Mouse (Mus musculus) c-Kit-positive CD71-positive TER-119-negative erythroid progenitor cells, embryonic 14.5 days (primary cell): ENCODE results near the gene Ttc3.

ENCODE experiments used
- DNase-seq: peaks from one replicate; pipeline ENCODE4 v3.0.0-alpha.2; 2013; ENCODE audit warnings: low read depth

The Ttc3 gene

DNA sequence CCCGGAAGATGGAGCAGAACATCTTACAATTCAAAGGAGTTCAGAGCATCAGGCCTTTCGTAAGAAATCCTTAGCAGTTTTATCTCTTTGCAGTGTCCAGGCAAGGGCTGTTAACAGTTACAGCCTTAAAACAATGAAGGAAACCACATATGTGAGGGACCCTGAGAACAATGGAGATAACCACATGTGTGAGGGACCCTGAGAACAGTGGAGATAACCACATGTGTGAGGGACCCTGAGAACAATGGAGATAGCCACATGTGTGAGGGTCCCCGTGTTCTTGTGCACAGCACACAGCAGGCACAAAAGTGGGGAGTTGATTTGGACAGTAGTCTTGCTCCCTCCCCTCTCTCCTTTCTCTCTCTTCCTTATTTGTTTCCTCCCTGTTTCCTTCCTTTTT lies 12.3 kb upstream of the Ttc3 start:
- DNase-seq: no peak

DNA sequence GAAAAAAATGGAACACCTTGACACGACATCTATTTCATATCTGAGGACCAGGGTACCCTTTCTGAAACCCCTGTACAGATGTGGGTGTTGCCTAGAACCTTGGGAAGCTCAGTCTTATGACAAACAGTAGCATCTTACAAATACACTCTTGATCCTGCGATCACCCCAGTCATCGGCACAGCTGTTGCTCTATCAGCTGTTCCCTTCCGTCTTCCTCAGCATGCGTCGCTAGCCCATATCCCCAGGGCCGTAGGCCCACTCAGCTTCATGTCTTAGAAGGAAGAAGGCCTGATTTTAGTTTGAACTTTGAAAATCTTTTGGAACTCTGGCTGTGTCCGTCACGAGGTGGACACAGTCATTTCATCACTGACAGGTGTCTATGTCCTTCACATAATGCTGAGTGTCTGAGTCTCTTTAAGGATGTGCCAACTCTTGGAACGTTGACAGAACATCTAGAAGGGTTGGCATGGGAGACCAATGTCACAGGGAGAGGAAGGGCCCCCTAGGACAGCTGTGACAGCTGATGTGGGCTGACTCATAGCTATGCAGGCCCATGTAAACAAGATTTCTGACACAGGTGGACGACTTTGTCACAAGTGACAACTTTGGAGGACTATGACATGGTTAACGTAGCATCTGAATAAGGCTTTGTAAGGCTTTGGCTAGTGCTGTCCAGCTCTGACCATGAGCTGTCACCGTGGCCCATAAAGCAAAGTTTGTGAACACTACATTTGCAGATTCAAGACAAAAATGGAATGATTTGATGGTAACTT lies 9.7 kb upstream of the Ttc3 start:
- DNase-seq: no peak

DNA sequence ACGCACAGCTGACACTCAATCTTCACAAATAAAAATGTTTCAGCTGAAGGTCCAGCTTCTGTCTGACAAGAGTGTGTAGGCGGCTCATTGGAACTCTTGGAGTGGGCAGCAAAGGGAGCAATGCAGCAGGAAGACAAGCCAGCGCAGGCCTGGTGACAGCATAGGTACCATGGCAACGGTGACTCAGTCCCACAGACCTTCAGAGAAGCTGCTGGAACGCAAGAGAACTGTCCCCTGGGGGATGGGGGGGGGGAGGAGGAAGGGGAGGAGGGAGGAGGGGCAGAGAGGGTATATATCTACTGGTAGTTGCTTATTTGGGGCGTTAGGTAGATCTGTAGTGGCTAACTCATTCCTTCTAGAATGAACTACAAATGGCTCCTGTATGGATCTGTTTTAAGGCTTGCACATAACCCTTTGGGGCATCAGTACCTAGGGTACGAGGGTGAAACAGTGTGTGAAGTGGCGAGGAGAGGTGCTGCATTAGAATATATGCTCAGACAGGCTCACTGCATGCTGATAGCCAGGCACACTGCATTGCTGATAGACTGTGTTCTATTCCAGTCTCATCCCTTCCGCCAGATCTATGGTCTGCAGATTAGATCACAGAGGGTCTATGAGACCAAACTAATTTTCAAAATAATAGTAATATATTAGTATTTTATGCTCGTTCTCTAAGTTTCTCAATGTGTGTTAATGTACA lies 8.1 kb upstream of the Ttc3 start:
- DNase-seq: no peak

DNA sequence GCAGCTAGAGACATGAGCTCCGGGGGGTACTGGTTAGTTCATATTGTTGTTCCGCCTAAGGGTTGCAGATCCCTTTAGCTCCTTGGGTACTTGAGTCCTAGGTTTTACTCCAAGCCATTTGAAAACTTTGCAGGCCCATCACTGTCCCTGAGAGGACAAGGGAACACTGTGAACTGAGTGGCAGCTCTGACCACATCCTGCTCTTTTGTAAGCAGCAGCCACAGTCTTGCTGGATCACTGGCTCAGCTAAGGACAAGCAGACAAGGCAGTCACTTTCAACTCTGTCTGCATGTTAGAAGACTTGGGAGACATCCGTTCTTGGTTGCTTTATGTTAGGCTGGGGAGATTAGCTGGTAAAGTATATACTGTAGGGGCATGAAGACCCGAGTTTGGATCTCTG lies 6.6 kb upstream of the Ttc3 start:
- DNase-seq: no peak

DNA sequence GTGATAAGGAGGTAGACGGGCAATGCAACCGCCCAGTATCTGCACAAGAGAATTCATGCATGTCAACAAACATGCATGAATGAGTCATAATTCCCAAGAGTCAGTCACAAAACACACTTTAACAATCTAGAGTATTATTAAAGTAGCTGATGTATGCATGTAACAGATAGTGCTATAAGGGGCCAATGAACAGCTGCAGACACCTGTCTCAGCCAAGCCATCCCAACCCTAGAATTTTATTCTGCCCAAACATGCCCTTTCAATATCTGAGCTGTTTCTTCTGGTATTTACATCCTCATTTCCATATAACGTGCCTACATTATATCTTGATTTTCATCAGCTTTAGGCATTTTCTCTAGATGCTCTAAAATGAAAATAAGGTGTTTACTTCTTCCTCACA lies 5.0 kb upstream of the Ttc3 start:
- no peak for DNase-seq

DNA sequence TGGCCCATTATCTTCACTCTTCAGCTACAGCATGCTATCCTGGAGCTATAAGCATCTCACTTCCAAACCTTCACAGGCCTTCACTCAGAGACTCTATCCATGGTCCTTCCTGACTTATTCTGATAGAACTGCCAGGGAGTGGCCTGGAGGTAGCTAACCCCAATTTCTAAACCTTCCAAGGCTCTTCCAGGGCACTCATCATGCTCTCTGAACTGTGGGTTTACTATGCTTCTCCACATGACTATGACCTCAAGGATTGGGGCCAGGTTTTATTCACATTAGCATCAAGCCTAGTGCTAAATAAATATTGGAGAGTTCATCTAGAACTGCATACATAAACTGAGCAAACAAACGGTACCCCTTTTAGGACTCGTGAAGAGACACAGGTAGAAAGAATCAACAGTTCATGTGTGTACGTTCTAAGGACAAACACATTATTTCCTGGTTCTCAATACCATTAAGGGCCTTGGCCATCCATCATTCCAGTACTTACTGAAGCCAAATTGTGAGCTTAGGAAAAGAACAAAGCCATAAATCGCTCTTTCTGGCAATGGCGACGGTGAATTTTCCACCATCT lies 734 bp upstream of the Ttc3 start:
- DNase-seq: peak; percentile 33

DNA sequence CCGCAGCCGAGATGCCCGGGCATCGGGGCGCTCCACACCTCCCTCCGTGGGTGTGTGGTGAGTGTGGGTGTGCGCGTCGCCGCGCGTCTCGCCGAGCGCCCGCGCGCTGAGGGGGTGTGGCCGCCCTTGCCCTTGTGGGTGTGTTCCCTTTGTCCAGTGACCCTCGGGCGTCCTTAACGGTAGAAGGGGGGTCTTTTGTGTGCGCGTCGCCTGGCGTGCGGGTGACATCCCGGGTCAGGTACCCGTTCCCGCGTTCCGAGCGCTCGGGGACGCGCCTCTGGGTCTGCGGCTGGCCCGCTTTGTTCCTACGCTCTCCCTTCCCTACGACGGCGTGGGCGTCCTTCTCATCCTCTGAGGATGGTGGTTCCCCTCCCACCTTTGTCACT lies 490 bp downstream of the Ttc3 start:
- peak; percentile 38 for DNase-seq

DNA sequence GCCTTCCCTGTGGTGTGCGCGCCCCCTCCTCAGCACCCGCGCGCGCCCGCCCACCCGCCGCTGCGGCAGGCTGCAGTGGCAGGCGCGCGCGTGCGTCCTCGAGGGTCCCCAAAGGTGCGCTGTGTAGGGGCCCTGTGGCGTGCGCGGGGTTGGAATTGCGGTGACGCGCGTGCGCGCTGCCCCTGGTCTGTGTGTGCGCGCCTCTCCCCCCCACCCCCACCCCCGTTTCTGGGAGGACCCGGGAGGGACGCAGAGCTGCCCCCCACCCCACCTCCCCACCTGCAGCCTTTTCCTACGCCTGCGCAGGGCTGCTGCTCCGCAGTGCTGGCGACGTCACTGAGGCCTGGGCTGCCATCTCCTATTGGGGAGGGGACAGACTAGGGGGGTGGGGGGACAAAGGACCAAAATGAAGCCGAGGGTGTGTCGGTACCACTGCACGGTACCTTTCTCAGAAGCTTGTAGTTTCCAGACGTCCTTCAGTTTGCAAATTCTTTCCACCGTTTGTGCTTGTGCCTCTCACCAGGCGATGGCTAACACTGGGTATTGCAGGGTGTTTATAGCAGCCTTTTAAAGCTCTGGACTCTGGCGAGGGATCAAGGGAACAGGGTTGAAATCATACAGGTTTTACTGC lies 998 bp downstream of the Ttc3 start, which contains the start of gene Pigp:
Gene Pigp, minus strand, starts transcription at position 542 of the 631 bp plus-strand sequence.
- DNase-seq: peak; percentile 45

DNA sequence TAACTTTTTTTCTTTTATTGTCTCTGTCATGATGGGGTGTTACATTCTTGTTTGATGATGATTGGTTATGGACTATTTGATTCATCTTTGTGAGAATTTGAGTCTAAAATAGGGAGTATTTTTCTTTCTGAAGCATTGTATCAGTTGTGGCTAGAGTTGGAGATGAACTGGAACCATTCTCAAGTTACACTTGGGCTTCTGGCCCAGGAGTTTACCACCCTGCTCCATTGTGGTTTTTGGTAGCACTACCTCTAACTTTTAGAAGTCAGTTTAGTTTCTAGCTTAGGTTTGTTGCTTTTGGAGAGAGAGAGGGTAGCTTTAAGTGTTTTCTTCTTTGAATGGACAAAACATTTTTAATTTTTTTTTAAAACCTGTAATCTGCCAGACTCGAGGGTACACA lies 9.0 kb downstream of the Ttc3 start:
- DNase-seq: no peak

DNA sequence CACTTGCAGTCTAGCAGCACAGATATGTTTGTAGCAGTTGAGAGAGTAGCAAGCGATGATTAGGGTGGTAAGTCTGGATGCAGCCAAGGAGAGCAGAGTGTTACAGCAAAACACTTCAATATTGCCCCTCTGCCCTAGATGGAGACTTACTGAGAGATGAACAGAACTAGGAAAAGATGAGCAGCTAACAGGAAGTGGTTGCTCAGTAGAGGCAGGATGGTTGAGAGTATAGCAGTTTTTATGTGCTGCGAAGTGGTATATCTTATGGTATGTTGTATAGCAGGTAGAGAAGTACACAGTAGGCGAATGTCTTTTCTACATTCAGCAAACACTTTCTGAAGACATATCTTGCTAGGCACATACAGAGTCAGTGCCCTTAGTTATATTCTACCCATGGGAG lies 12.9 kb downstream of the Ttc3 start:
- no peak for DNase-seq

DNA sequence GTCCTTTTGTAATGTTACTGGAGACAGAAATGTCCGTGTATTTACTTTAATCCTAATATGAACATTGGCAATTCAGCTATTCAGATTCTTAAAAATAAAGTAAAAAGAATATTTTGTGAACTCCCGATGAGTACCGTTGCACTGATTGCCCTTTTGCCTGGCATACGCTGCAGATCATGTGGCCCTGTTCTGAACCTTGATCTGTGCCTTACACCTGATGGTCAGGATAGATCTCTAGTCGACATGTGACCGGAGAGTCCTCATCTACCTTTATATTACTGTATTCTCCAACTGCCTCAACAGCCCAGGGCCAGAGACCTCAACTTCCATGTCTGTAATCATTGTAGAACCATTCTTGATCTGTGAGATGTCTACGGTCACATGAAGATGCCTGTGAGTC lies 17.3 kb downstream of the Ttc3 start:
- no peak for DNase-seq

DNA sequence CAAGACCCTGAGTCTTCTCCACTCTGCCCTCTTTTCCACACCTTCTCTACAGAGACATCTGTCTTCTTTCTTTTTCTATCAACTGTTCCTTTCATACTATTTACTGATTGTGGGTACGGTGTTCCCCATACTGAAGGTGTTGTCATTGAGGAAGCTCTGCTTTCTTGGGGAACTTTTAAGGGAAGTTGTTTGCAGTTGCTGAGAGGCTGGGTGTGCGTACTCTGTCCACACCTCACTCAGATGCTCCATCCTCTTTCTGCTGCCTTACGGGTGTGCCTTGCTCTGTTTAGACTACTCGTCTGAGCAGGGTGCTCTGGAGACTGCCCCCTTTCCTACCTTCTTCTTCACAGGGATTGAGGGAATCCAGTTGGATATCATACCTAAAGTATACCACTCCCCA lies 21.9 kb downstream of the Ttc3 start:
- DNase-seq: no peak

DNA sequence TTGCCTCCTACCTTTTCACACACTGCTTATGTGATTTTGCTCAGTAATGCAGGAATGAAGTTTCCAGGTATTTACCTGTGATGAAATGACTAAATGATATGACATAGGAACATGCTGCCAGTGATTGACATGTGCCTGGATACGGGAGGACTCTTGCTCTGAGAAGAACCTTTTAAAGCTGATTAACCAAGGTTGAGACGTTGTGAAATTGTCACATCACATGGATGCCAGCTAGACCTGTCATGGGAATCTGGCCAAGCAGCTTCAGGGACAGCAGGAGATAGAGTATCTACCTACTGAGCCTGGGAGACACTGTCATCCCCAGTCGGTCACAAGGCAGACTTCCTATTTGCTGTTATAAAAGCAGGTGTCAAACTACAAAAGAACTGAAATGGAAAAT lies 24.6 kb downstream of the Ttc3 start:
- DNase-seq: no peak

DNA sequence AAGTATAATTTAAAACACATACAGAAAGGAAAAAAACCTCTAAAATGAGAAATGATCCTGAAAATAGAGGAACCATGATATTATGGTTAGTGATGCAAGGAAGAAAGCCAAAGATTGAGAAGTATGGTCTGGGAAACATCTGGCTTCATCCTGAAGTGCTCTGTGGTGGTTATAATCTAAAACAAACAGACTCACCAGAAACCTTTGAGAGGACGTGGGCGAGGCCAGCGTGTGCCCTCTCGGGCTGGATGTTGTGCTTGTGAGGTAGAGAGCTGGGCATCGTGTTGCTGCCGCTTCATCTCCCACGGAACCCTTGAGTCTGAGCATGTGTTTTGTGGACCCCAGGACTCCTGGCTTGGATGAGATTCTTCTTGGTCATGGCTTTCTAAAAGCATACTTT lies 26.2 kb downstream of the Ttc3 start:
- no peak for DNase-seq

DNA sequence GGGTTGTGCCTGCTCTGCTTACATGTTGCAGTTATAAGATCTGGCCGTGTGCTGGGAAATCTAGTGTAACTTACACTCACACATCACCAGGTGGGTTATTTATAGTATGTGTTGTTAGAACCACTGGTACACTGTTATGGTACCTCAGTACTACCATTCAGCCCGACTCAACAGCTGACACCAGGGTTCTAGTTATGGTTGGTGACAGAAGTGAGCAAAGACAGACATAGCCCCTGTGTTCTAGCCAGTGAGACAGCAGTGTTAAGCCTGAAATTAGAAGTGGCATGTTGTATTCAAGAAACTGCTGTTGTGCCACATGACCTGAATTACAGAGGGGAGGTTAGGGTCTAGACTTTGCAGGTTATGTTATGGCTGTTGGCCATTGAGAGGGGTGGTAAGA lies 28.7 kb downstream of the Ttc3 start:
- no peak for DNase-seq

DNA sequence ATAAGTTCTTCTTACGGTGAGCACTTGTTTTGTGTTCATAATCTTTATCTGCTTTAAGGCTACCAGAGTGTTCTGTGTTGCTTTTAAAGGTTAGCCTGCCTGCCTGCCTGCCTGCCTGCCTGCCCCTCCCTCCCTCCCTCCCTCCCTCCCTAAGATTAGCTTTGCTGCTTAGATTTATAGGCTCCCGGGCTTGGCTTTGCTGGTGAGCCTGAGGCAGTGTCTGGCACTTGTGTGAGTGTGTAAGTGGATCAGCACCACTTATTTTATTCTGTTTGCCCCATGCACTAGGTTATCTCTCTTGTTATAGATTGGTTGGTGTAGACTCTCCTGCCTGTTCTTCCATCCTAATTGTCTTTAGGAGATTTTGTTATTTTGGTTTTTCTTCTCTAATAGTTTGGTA lies 31.2 kb downstream of the Ttc3 start:
- no peak for DNase-seq

DNA sequence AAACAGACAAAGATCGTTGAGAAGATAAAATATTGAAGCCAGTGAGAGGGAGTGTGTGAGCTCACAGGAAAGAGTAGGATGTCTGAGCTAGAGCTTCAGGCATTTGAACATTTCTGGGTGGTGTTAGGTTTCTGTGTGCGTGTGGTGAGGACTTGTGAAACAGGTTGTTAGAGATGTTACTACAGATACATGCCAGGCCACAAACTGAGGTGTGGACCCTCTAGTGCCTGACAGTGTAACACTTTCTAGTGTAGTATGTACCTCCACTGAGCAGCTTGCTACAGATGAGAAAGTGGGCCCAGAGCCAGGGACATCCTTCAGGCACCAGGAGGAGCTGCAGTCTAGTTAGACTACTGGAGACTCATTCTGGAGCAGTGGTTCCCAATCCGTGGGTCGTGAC lies 31.8 kb downstream of the Ttc3 start:
- no peak for DNase-seq

DNA sequence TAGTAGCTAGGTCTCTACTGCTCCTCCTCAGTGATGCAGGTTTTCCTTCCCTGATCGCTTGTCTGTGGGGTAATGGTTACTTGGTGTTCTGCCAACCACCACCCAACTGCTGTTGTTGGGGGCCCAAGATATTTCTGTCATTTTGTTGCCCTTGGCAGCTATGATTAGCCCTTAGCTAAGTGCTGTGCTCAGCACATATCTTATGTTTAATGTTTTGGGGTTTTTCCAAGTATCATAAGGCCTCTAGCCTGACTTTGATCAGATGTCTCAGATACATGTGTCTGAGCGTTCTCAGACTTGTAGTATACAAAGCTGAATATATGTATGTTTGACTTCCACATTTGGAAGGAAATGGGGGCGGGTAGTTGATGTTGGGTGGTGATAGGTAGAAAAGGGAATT lies 40.9 kb downstream of the Ttc3 start:
- no peak for DNase-seq

DNA sequence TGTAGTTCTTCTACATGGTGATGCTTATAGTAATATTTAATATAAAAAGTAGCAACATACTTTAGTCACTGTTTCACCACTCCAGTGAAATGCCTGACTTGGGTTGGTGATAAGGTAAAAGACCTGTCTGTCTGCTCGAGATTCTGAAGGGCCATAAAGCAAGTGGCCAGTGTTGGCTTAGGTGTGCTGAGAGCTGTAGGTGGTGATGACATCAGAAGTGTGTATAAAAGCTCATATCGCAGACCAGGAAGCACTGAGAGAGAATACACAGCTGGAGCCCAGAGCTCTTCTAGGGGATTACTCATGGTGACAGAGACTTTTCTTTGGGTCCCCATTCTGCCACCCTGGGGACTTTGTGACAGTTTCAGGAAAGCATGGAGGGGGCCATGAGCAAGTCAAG lies 41.8 kb downstream of the Ttc3 start:
- no peak for DNase-seq

DNA sequence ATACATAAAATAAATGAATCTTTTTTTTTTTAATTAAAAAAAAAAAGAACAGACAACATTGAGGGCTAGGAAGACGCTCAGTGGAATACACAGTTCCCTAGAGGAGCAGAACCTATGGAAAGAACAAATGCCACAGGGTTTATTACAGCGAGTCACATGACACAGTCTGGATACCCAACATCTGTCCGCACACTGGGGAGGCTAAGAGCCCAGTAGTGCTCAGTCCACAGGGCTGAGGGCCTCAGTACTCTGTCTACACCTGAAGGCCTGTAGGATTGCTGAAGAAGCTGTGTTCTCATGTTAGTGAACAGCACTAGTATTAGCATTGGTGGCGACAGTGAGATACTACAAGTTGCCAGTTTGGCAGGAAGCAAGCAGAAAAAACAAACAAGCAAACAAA lies 42.3 kb downstream of the Ttc3 start:
- no peak for DNase-seq

DNA sequence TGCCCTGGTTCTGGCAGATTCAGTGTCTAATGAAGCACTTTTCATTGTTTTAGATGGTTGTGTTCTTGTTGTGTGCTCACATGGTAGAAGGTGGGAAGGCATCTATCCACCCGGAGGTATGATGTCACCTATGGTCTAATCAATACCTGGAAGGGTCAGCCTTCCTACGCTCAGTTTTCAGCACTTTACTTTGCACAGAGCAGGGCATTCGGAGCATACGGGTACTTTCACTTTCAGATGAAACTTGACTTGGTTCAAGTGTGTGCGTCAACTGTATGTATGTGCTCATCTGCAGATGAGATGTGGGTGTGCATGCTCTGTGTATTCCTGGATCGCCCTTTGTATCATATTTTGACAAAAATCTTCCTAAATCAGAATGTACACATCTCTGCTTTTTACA lies 43.7 kb downstream of the Ttc3 start:
- DNase-seq: no peak

DNA sequence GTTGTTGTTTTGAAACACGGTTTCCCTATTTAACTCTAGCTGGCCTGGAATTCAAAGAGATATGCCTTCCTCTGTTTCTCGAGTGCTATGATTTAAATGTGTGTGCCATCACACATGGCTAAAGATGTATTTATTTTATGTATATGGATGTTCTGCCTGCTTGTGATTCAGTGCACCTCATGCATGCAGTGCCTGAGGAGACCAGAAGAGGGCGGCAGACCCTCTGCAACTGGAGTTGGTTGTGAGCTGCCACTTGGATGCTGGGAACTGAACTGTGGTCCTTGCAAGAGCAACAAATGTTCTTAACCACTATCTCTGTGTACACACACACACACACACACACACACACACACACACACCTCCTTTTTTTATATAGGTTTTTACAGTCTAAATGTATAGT lies 50.1 kb downstream of the Ttc3 start:
- no peak for DNase-seq

DNA sequence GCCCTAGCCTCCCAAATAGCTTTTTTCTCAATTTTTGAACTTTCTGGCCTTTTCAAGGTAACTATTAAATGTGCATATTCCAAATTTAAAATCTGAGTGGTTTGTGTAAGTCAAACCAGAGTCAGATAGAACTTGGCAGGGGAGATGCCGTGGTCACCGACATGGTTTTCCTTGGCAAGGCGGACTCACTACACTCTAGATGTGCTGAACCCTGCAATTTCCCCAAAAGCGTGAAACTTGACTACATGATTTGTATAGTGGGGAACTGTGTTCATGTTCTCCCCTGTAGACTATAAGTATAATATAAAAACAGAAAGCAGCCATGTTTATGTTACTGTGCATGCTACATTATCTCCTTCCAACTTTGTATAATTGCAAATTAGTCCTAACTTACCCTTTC lies 58.5 kb downstream of the Ttc3 start:
- no peak for DNase-seq
